Mouse (Mus musculus): ENCODE data around the gene Zmym3. TPM values are rescaled to one million over a fixed set of nuclear protein-coding genes. Genes with fewer than 3 reads are reported as not detected.

The Zmym3 gene
- total RNA-seq (2023): 19.6 TPM

GRCm38 (mm10) chrX:101420700-101421095 is at the start of gene Zmym3:
TSS of gene Zmym3 (minus strand) at chrX:101420849.

DNA sequence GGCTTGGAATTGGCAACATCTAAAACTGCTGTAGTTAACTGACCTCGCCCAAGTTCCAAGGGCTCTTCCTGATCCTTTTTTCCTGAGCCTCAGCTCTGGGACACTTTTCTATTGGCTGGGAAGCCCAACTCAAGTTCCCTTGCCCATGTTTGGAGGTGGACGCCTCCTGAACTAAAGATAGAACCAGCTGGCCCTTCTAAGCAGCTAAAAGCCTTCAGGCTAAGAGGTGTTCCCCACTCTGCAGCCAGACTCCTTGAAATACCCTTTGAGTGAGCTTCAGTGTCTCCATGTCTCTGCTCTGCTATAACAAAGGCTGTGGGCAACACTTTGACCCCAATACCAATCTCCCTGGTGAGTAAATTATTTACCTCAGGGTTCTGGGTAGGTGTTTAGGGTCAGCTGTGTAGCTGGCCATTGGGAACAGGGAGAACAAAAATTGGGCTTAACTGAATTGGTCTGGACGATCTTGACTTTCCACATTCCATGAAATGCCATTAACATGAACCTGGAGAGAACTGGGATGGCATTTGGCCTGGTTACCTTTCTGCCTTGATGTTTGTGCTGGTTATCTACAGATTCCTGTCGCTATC is 28.3 kb upstream of the Zmym3 start, which contains the start of gene Itgb1bp2:
Itgb1bp2 (plus strand) TSS at position 203 of the 590 bp plus-strand sequence.

DNA sequence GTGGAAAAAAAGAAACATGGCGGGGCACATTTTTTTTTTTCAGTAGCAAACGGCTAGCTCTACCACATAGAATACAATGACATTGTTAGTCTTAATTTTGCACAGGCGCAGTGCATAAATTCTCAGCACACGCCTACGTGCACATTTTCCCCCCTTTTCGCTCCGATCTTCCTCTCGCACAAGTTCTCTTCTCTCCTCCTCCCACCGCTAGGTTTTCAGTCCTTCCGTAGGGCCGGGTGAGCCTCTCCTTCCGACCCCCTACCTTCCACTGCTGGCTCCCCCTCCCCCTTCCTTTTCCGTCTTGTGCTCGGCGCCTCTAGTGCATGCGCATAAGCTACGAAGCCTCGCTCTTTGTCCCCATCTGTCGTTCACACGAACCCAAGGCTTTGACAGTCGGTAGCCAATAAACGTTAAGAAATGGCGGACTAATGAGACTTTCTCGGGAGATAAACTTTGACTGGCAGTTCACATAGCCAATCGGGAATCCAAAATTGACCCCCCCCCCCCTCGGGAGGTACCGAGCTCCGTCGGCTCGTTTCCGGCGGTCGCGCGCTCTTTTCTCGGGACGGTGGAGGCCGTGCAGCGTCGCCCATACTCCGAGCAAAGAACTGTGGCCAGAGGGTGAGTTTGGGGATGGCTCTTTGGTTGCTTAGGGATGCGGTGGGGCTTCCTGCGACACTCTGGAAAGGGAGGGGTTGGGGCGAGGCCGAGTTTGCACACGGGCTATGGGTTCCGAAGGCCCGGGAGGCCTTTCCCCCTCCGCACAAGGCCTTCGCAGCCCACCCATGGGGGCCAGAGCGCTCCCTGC is 8.7 kb upstream of the Zmym3 start, which contains the start of gene Nono:
Nono (plus strand) TSS at position 177 of the 808 bp plus-strand sequence.

DNA sequence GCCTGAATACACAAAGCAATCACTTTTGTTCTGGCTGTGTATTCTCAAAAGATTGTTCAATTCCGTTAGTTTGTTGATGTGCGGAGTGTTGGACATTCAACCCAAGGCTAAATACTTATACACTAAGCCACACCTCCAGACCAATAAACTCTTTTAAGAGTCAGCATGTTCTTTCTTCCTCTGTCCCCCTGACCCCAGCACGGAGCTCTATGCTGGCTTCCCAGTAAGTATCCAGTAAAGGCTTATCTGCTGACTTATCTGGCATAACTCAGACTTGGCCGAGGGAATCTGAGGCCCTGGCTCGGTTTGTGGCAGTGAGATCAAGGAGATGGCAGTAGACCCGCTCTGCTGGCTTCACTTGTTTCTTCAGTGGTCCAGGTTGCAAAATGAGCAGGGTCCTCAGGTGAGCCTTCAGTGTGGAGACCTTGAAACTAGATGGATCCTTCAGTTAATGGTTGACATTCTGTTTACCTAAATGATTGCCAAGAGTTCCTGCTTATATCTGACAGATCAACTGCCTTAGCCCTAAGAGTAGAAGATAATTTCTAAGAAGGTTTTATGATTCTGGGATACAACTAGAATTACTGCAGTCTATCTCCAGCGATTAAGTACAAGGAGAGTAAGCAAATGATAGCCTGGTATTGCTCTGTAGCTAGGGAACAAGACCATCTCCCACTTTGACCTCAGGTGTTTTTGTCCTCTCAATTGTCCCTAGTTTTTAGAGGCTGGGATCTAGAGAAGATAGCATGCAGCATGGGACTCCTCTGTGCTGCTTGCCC is 44.3 kb downstream of the Zmym3 start, which contains the start of gene Gjb1:
Gjb1 (plus strand) TSS at position 189 of the 779 bp plus-strand sequence.

Other genes starting within 250 kb of the Zmym3 start
- 38.6 TPM for gene Snx12, start 198.3 kb downstream of the Zmym3 start, total RNA-seq (2023)
- 42.9 TPM for gene Foxo4, start 166.3 kb downstream of the Zmym3 start, total RNA-seq (2023)
- gene Gm614, start 156.9 kb downstream of the Zmym3 start, total RNA-seq (2023): 60.6 TPM
- gene Il2rg, start 152.6 kb downstream of the Zmym3 start, total RNA-seq (2023): 628 TPM
- not detected for gene Gm20489, start 151.8 kb downstream of the Zmym3 start, total RNA-seq (2023)
- gene Med12, start 146.8 kb downstream of the Zmym3 start, total RNA-seq (2023): 152 TPM
- 2.3 TPM for gene Nlgn3, start 121.7 kb downstream of the Zmym3 start, total RNA-seq (2023)
- not detected for gene Gjb1, start 44.5 kb downstream of the Zmym3 start, total RNA-seq (2023)
- 215 TPM for gene Nono, start 8.5 kb upstream of the Zmym3 start, total RNA-seq (2023)
- 3.4 TPM for gene Itgb1bp2, start 28.2 kb upstream of the Zmym3 start, total RNA-seq (2023)
- 50.5 TPM for gene Taf1, start 111.9 kb upstream of the Zmym3 start, total RNA-seq (2023)
- 241 TPM for gene Ogt, start 219.2 kb upstream of the Zmym3 start, total RNA-seq (2023)